Mouse (Mus musculus) neural tube, embryonic 11.5 days (tissue): ENCODE data around the gene Ttll11. TPM values are rescaled to one million over a fixed set of nuclear protein-coding genes. Genes with fewer than 3 reads are reported as not detected.

Experiments
- ATAC-seq: fragments of 200-750 bp; cut with Nextera tagmentation; 2 replicates; pipeline ENCODE4 v1.8.0; 2017; ENCODE audit warnings: moderate number of reproducible peaks, mild to moderate bottlenecking, moderate TSS enrichment, moderate library complexity; ENCODE audit not compliant: insufficient read depth, low FRiP score, low TSS enrichment
- DNase-seq: peaks from one replicate; pipeline ENCODE4 v3.0.0-alpha.2; 2015; ENCODE audit warnings: low spot score
- H3K27ac ChIP-seq: fragments of 300-500 bp; sonication (generic); 2 replicates; pipeline ENCODE4 v1.5.1; 2014; ENCODE audit warnings: low read depth, mild to moderate bottlenecking, low read length
- H3K27me3 ChIP-seq: fragments of 300-500 bp; sonication (generic); 2 replicates; pipeline ENCODE4 v1.6.1; 2014; ENCODE audit warnings: mild to moderate bottlenecking, low read length, mixed read lengths; ENCODE audit not compliant: control insufficient read depth, insufficient read depth
- H3K36me3 ChIP-seq: fragments of 300-500 bp; sonication (generic); 2 replicates; pipeline ENCODE4 v1.6.1; 2014; ENCODE audit warnings: mild to moderate bottlenecking, low read length, moderate library complexity, mixed read lengths; ENCODE audit not compliant: control insufficient read depth, insufficient read depth
- H3K4me1 ChIP-seq: fragments of 300-500 bp; sonication (generic); 2 replicates; pipeline ENCODE4 v1.6.1; 2014; ENCODE audit warnings: low read length, mixed read lengths; ENCODE audit not compliant: control insufficient read depth, insufficient read depth
- H3K4me2 ChIP-seq: fragments of 300-500 bp; sonication (generic); 2 replicates; pipeline ENCODE4 v1.6.1; 2014; ENCODE audit warnings: low read depth, mild to moderate bottlenecking, moderate library complexity
- H3K4me3 ChIP-seq: fragments of 300-500 bp; sonication (generic); 2 replicates; pipeline ENCODE4 v1.5.1; 2014; ENCODE audit warnings: low read depth, low read length
- H3K9ac ChIP-seq: fragments of 300-500 bp; sonication (generic); 2 replicates; pipeline ENCODE4 v1.6.1; 2014; ENCODE audit warnings: mild to moderate bottlenecking, low read length
- H3K9me3 ChIP-seq: fragments of 300-500 bp; sonication (generic); 2 replicates; pipeline ENCODE4 v1.6.1; 2016; ENCODE audit warnings: low read length; ENCODE audit not compliant: control insufficient read depth
- WGBS: fragments of 180-500 bp; shearing (Covaris S2); extraction: QIAGEN DNeasy Blood & Tissue Kit; methylation state at CpG from one replicate; pipeline ENCODE4 v1.1.7; 2014; 5-methylcytosine and 5-hydroxymethylcytosine counted together
- polyA plus RNA-seq: library from polyadenylated mRNA; unstranded; fragments of >200 nt; fragmentation: Nextera tagmentation; extraction: Ambion mirVana; gene quantifications from 2 replicates; pipeline ENCODE4 v1.2.1, GENCODE M21; 2014

Gene Ttll11
- polyA plus RNA-seq, 1 experiment from 2014 or later, result 2.1 TPM

GRCm38 (mm10) chr2:35760352-35760751 lies 219.4 kb downstream of the Ttll11 start:
- DNase-seq (no peak), ATAC-seq (no peak)
- Histone ChIP-seq H3K27ac (no peak overlapping the region), H3K4me2 (no peak overlapping the region), H3K4me1 (no peaks in the 10 kb centered on the region), H3K27me3 (no peaks in the 10 kb centered on the region), H3K9ac (no peak overlapping the region), H3K4me3 (no peak overlapping the region), H3K36me3 (no peaks in the 10 kb centered on the region), H3K9me3 (no peaks in the 10 kb centered on the region)
- WGBS, result 64% methylated on average over 8 of the region's 8 CpGs

DNA sequence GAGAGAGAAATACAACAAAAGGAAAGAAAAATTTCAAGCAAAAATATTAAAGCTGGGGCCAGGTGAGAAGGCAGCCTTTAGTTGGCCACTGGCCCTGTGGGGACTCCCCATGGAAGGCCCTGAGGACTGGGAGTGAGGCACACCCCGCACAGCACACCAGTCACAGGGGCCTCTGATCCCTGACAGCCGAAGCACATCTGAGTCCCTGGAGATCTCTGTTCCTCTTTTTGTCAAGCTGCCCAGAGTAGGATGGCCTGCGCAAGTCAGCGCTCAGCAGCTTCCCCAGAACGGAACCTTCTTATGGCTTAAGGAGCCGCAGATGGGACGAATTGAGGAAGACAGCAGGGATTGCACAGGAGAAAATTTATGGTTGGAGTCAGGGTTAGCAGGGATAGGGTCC lies 223.2 kb downstream of the Ttll11 start:
- Histone ChIP-seq H3K9me3 (no peaks in the 10 kb centered on the region), H3K4me3 (no peak overlapping the region), H3K36me3 (no peaks in the 10 kb centered on the region), H3K27ac (no peak overlapping the region), H3K9ac (no peak overlapping the region), H3K4me1 (no peaks in the 10 kb centered on the region), H3K4me2 (no peak overlapping the region), H3K27me3 (no peaks in the 10 kb centered on the region)
- 66% methylated on average over 7 of the region's 7 CpGs for WGBS
- DNase-seq, result no peak
- ATAC-seq, result no peak

DNA sequence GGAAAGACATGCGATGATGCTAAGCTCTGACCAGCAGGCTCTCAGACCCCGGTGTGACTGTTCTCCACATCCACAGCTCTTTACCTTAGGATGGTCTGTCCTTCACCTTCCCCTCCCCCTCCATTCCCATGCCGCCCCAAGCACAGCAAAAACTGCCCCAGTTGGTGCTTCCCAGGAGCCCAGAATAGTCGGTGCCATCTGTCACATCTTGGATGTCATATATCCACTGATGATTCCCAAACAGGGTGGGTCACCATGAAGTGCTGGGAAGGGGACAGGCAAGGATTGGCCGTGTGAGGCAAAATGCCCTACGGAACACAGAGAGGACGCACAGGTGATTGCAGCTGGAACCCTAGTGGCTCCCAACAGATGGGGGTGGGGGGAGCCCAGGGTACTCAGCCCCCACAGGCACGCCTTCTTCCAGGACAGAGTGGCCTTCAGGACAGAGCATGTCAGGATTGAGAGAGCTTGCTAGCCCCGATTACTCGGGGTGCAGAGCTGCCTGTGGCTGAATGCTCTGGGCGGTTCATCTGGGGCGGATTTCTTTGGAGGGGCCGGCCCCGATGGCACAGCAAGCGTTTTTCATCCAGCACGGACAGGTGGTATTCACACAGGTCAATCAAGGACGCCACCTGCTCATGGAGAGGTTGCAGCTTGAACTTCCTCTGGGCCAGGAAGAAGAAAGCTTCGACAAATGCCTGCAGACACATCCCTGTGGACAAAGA lies 227.8 kb downstream of the Ttll11 start:
- Histone ChIP-seq H3K4me2 (no peak overlapping the region), H3K9me3 (no peaks in the 10 kb centered on the region), H3K27me3 (no peaks in the 10 kb centered on the region), H3K4me3 (no peak overlapping the region), H3K9ac (no peak overlapping the region), H3K36me3 (no peaks in the 10 kb centered on the region), H3K27ac (no peak overlapping the region), H3K4me1 (peaks cover 2% of the 10 kb centered on the region; the same call in 1 of the 2 replicates)
- no peak for ATAC-seq
- DNase-seq, result no peak
- 79% methylated on average over 18 of the region's 18 CpGs for WGBS

DNA sequence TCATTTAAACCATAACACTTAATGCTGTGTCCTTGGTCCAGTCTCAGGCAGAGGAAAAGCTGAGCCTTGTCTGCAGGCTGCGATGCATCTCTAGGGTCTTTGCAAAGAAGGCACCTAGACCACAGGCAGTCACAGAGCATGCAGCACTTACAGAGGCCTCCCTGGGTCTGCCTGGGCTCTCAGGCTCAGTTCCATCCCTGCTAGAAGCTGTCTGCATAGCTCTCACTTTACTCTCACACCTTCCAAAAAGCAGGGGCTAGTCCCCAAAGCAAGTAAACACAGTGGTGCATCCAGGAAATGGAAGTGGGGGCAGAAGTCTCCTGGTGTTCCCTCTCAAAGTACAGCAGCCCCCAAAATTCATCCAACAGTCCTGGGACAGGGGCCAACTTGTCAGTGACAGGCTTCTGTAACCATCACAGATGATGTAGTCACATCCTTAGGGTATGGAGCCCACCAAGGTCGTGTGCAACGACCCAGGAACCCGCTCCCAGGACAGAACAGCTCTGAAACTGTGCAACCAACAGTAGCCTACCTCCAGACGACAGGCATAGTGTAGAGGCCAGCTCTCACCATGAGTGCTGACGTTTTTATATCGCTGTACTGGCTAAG lies 229.1 kb downstream of the Ttll11 start:
- no peaks in the 10 kb centered on the region for H3K9me3 ChIP-seq
- no peak overlapping the region for H3K4me2 ChIP-seq
- no peak overlapping the region for H3K27ac ChIP-seq
- no peak overlapping the region for H3K9ac ChIP-seq
- DNase-seq, result no peak
- H3K36me3 ChIP-seq, result no peaks in the 10 kb centered on the region
- H3K27me3 ChIP-seq, result no peaks in the 10 kb centered on the region
- no peak for ATAC-seq
- peaks cover 2% of the 10 kb centered on the region; the same call in 1 of the 2 replicates for H3K4me1 ChIP-seq
- 79% methylated on average over 7 of the region's 7 CpGs for WGBS
- H3K4me3 ChIP-seq, result no peak overlapping the region

DNA sequence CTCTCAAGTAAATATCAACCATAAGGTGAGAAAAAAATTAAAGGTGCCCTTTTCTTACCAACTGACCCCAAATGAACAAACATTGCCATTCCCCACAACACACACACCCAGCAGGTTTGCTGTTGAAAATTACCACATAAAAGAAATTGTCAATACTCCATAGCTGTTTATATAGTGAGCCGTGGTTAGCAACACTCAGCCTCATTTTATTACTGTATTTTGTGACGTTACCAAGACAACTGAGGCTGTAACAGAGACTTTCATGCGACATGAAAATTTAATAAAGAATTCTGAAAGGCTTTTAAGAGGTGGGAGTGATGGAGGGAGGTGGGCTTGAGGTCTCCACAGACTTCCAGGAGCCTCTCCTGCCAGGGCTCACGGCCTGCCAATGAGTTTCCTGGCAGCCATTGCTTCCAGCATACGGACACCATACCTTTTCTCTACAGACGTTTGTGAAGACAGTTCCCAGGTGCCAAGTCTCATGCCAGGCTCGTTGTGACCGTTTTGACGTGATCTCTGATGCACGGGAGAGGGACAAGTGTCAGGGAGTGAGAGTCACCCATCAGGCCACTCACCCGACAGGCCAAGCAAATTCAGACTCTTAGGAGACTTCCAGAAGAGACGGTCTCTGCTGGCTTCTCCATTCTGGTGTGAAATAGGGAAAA lies 232.2 kb downstream of the Ttll11 start:
- WGBS, result 75% methylated on average over 12 of the region's 12 CpGs

DNA sequence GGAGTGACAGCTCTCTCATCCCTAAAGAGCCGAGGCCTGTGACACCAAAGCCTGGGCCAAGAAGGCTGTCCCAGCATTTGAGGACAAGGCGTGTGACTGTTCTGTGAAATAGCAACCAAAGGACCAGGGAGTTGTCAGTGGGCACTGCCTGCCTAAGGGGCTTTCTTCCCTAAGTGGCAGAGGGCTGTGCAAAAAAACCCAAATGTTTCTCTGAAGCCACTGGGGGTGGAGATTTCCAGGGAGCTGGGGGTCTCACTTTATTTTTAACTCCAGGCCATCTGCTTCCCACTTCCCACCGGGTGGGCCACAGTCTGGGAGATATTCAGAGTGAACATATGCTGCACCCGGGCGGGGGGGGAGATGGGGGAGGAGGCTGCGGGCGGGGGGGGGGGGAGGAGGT lies 233.1 kb downstream of the Ttll11 start:
- no peak for ATAC-seq
- H3K27ac ChIP-seq, result no peak overlapping the region

More for the DNA sequence above, 232.2 kb downstream of the Ttll11 start:
- Histone ChIP-seq H3K4me1 (peaks cover 2% of the 10 kb centered on the region; the same call in 1 of the 2 replicates), H3K4me3 (no peak overlapping the region), H3K27me3 (no peaks in the 10 kb centered on the region), H3K9ac (no peak overlapping the region), H3K9me3 (no peaks in the 10 kb centered on the region), H3K4me2 (no peak overlapping the region), H3K36me3 (no peaks in the 10 kb centered on the region), H3K27ac (no peak overlapping the region)
- no peak for ATAC-seq
- no peak for DNase-seq

DNA sequence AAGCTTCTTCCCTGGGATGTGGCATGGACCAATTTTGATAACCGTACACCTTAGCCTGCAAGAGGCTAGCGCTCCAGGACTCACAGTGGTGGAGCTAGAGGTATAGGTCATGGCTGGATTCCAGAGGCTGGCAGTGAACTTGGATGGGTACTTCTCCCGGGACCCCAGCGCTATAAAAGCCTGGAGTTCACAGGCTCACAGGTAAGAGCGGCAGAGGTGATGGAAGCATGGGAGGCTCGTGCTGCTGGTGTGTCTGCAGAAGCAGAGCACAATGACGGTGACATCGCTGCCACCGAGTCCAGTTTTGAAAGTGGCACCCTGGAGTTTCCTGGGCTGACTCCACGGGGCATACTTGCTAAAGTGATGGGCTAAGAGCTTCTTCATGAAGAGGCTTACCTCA lies 233.8 kb downstream of the Ttll11 start:
- Histone ChIP-seq H3K4me1 (peaks cover 2% of the 10 kb centered on the region; the same call in 1 of the 2 replicates), H3K9ac (no peak overlapping the region), H3K4me3 (no peak overlapping the region), H3K4me2 (no peak overlapping the region), H3K36me3 (no peaks in the 10 kb centered on the region), H3K9me3 (no peaks in the 10 kb centered on the region), H3K27me3 (no peaks in the 10 kb centered on the region), H3K27ac (no peak overlapping the region)
- no peak for ATAC-seq
- 85% methylated on average over 10 of the region's 10 CpGs for WGBS
- DNase-seq, result no peak

More for the DNA sequence above, 233.1 kb downstream of the Ttll11 start:
- H3K9me3 ChIP-seq, result no peaks in the 10 kb centered on the region
- DNase-seq, result peak; percentile 22
- no peak overlapping the region for H3K9ac ChIP-seq
- H3K4me3 ChIP-seq, result no peak overlapping the region
- H3K36me3 ChIP-seq, result no peaks in the 10 kb centered on the region
- no peaks in the 10 kb centered on the region for H3K27me3 ChIP-seq
- H3K4me1 ChIP-seq, result peaks cover 2% of the 10 kb centered on the region; the same call in 1 of the 2 replicates
- H3K4me2 ChIP-seq, result no peak overlapping the region
- WGBS, result 41% methylated on average over 3 of the region's 7 CpGs

DNA sequence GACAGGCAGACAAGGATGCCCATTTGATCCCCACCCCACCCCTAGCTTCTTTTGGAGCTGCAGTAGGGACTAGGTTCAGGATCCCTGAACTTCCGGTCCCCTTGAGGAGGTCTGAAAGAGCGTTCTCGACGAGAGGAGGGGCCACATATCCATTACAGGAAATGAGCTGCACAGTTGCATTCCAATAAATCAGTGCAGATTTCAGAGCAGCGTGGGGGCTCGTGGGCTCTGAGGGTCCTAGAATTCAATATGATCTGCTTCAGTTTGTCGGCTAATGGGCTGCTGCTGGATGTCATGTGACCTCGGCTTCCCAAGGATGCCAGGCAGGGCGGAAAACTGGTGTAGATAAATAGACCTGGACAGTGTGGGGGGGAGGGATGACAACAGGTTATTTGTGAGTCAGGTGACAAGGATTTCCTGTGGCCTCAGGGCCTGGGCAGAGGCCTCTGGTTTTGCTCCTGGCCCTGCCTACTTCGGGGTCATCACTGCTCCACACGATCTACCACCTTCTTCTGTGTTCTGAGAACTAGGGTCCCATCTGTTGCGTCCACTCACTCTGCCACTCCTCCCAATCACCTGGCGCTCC lies 240.0 kb downstream of the Ttll11 start:
- Histone ChIP-seq H3K27me3 (no peaks in the 10 kb centered on the region), H3K36me3 (no peaks in the 10 kb centered on the region), H3K27ac (no peak overlapping the region), H3K4me2 (no peak overlapping the region), H3K4me3 (no peak overlapping the region), H3K9ac (no peak overlapping the region), H3K4me1 (peaks cover 8% of the 10 kb centered on the region; the same call in 1 of the 2 replicates), H3K9me3 (no peaks in the 10 kb centered on the region)
- ATAC-seq (no peak), DNase-seq (no peak)
- WGBS, result 63% methylated on average over 13 of the region's 13 CpGs
